Mouse (Mus musculus) liver, embryonic 14.5 days (tissue): ENCODE measurements at regions not wholly inside any gene's neighbourhood (a gene's known extent, or its start where the extent isn't known, plus 50 kb on each side); places are given as distances from the start of the nearest gene placed in this dataset.
A peak's percentile ranks its signal among the peaks of the same experiment; 100 is the strongest.

Experiments used
- ATAC-seq: fragments of 200-750 bp; cut with Nextera tagmentation; 2 replicates; pipeline ENCODE4 v1.8.0; 2017; ENCODE audit warnings: moderate number of reproducible peaks, mild to moderate bottlenecking, moderate library complexity; ENCODE audit not compliant: insufficient read depth
- DNase-seq, 3 experiments: peaks; one replicate each; pipeline ENCODE4 v3.0.0-alpha.2; 2012 to 2013; ENCODE audit warnings: low read depth in 3 of 3, low spot score in 3 of 3
- H3K27ac ChIP-seq: fragments of 300-500 bp; sonication (generic); 2 replicates; pipeline ENCODE4 v1.5.1; 2014; ENCODE audit warnings: moderate library complexity, mild to moderate bottlenecking, control low read depth, inconsistent platforms
- H3K27me3 ChIP-seq: fragments of 300-500 bp; sonication (generic); 2 replicates; pipeline ENCODE4 v1.6.1; 2014; ENCODE audit warnings: mild to moderate bottlenecking, low read length, moderate library complexity; ENCODE audit not compliant: control insufficient read depth, insufficient read depth
- H3K36me3 ChIP-seq: fragments of 300-500 bp; sonication (generic); replicated peaks from 2 replicates; pipeline ENCODE4 v1.6.1; 2014; ENCODE audit warnings: low read depth; ENCODE audit not compliant: control insufficient read depth, insufficient read depth
- H3K4me1 ChIP-seq, 2 experiments: fragments of 200-500 bp in 1 of 2; fragments of 300-500 bp in 1 of 2; sonication (generic) in 1 of 2; replicated peaks; 2 replicates each; pipeline ENCODE4 v1.6.1; 2012 to 2014; ENCODE audit warnings: antibody characterized with exemption in 1 of 2, inconsistent platforms in 1 of 2, low read length in 1 of 2; ENCODE audit not compliant: control insufficient read depth in 2 of 2, insufficient read depth in 2 of 2
- H3K4me2 ChIP-seq: fragments of 300-500 bp; sonication (generic); 2 replicates; pipeline ENCODE4 v1.6.1; 2014; ENCODE audit warnings: low read depth, mild to moderate bottlenecking, control low read depth, moderate library complexity
- H3K4me3 ChIP-seq, 2 experiments: fragments of 200-500 bp in 1 of 2; fragments of 300-500 bp in 1 of 2; sonication (generic) in 1 of 2; 2 replicates each; pipeline ENCODE4 v1.5.1; 2012 to 2014; ENCODE audit warnings: low read depth in 2 of 2, low read length in 2 of 2, mild to moderate bottlenecking in 2 of 2, control low read depth in 1 of 2, inconsistent platforms in 1 of 2, moderate library complexity in 1 of 2; ENCODE audit not compliant: insufficient read depth in 1 of 2
- H3K9ac ChIP-seq: fragments of 300-500 bp; sonication (generic); replicated peaks from 2 replicates; pipeline ENCODE4 v1.6.1; 2014; ENCODE audit warnings: mild to moderate bottlenecking, control low read depth, moderate library complexity
- H3K9me3 ChIP-seq: fragments of 300-500 bp; sonication (generic); 2 replicates; pipeline ENCODE4 v1.6.1; 2016; ENCODE audit warnings: low read length, mixed read lengths; ENCODE audit not compliant: control insufficient read depth
- CTCF ChIP-seq: IDR thresholded peaks from 2 replicates; pipeline ENCODE4 v1.5.1; 2016; ENCODE audit warnings: antibody characterized with exemption, low read depth, control low read depth
- EP300 ChIP-seq: IDR thresholded peaks from 2 replicates; pipeline ENCODE4 v1.6.1; 2016; ENCODE audit warnings: antibody characterized with exemption, low read depth
- WGBS: fragments of 180-500 bp; shearing (Covaris S2); extraction: QIAGEN DNeasy Blood & Tissue Kit; methylation state at CpG from one replicate; pipeline ENCODE4 v1.1.7; 2014; ENCODE audit not compliant: insufficient replicate concordance; 5-methylcytosine and 5-hydroxymethylcytosine counted together

GRCm38 (mm10) chr16:76764994-76765393, 248.5 kb upstream of the Usp25 start:
- DNase-seq (no peak), ATAC-seq (no peak)
- Histone ChIP-seq H3K27me3 (no peaks in the 10 kb centered on the region), H3K36me3 (no peaks in the 10 kb centered on the region), H3K27ac (no peak overlapping the region), H3K4me1 (no peaks in the 10 kb centered on the region), H3K4me2 (no peak overlapping the region), H3K9me3 (no peaks in the 10 kb centered on the region), H3K9ac (no peak overlapping the region), H3K4me3 (no peak overlapping the region)
- WGBS, result 41% methylated on average over 5 of the region's 5 CpGs
- no peak for TF ChIP-seq EP300
- TF ChIP-seq CTCF, result no peak

GRCm38 (mm10) chr16:76762619-76763283, 250.8 kb upstream of the Usp25 start:
- H3K36me3 ChIP-seq, result no peaks in the 10 kb centered on the region
- H3K4me1 ChIP-seq, result no peaks in the 10 kb centered on the region
- no peaks in the 10 kb centered on the region for H3K27me3 ChIP-seq
- TF ChIP-seq CTCF (no peak), EP300 (no peak)
- H3K9me3 ChIP-seq, result no peaks in the 10 kb centered on the region
- ATAC-seq (peak; percentile 57), DNase-seq (peak; percentile 20 to 24 (median 24))
- H3K4me2 ChIP-seq, result no peak overlapping the region
- 8% methylated on average over 8 of the region's 8 CpGs for WGBS
- no peak overlapping the region for H3K9ac ChIP-seq
- H3K27ac ChIP-seq, result no peak overlapping the region
- H3K4me3 ChIP-seq, result no peak overlapping the region

GRCm38 (mm10) chr16:76761848-76762247, 251.7 kb upstream of the Usp25 start:
- H3K4me1 ChIP-seq, result no peaks in the 10 kb centered on the region
- H3K9me3 ChIP-seq, result no peaks in the 10 kb centered on the region
- H3K9ac ChIP-seq, result no peak overlapping the region
- DNase-seq (no peak), ATAC-seq (no peak)
- H3K4me3 ChIP-seq, result no peak overlapping the region
- no peaks in the 10 kb centered on the region for H3K27me3 ChIP-seq
- H3K27ac ChIP-seq, result no peak overlapping the region
- no peak for TF ChIP-seq CTCF
- no peak for TF ChIP-seq EP300
- no peak overlapping the region for H3K4me2 ChIP-seq
- 18% methylated on average over 1 of the region's 1 CpGs for WGBS
- H3K36me3 ChIP-seq, result no peaks in the 10 kb centered on the region

GRCm38 (mm10) chr16:76761004-76761403, 252.5 kb upstream of the Usp25 start:
- Histone ChIP-seq H3K4me3 (no peak overlapping the region), H3K4me1 (no peaks in the 10 kb centered on the region), H3K27me3 (no peaks in the 10 kb centered on the region), H3K4me2 (no peak overlapping the region), H3K36me3 (no peaks in the 10 kb centered on the region), H3K9ac (no peak overlapping the region), H3K9me3 (no peaks in the 10 kb centered on the region), H3K27ac (no peak overlapping the region)
- WGBS, result 50% methylated on average over 1 of the region's 1 CpGs
- DNase-seq (no peak), ATAC-seq (no peak)
- TF ChIP-seq CTCF (no peak), EP300 (no peak)

GRCm38 (mm10) chr16:76754871-76755270, 258.6 kb upstream of the Usp25 start:
- H3K27ac ChIP-seq, result no peak overlapping the region
- TF ChIP-seq CTCF (no peak), EP300 (no peak)
- ATAC-seq, result no peak
- H3K9me3 ChIP-seq, result no peaks in the 10 kb centered on the region
- H3K4me1 ChIP-seq, result no peaks in the 10 kb centered on the region
- H3K4me2 ChIP-seq, result no peak overlapping the region
- no peak overlapping the region for H3K4me3 ChIP-seq
- no peaks in the 10 kb centered on the region for H3K27me3 ChIP-seq
- 40% methylated on average over 3 of the region's 3 CpGs for WGBS
- no peak overlapping the region for H3K9ac ChIP-seq
- no peak for DNase-seq
- H3K36me3 ChIP-seq, result no peaks in the 10 kb centered on the region
